ENCODE assay signal across 21 mouse cellular contexts in genomic region chr1:79713081-79713480, GRCm38 (mm10). TPM values are rescaled to one million over a fixed set of nuclear protein-coding genes. Genes with fewer than 3 reads are reported as not detected.
DNase-seq lines count a peak whose midpoint lies in the region; ATAC-seq and TF ChIP-seq lines count a peak whose summit lies in the region.
"Had no signal": no experiment of that assay in that cellular context is flagged by ENCODE, and none has a peak within 500 bp of the region (broad histone marks: within the 10 kb centered on the region; RNA-seq: fewer than 3 reads in every experiment).

No protein-coding gene starts in this region.

- ATAC-seq in heart, embryonic 12.5 days (ENCODE audit: insufficient number of reproducible peaks, low FRiP score): no peak
- ATAC-seq in kidney, embryonic 15.5 days (replicated peaks; ENCODE audit: low FRiP score): no peak
- no peak for ATAC-seq in midbrain, embryonic 11.5 days (ENCODE audit: low FRiP score)
- no peak for ATAC-seq in midbrain, embryonic 15.5 days (replicated peaks)
- ATAC-seq: forebrain, embryonic 14.5 days had no signal

- H3K27me3 ChIP-seq in heart, embryonic 12.5 days (replicated peaks): no peaks in the 10 kb centered on the region
- H3K27me3 ChIP-seq in kidney, adult 2 months (replicated peaks; ENCODE audit: control insufficient read depth, insufficient read depth, low read length): no peaks in the 10 kb centered on the region
- H3K27me3 ChIP-seq in kidney, embryonic 15.5 days: no peaks in the 10 kb centered on the region
- H3K27me3 ChIP-seq in midbrain, embryonic 11.5 days (ENCODE audit: control insufficient read depth, insufficient read depth, low read length): no peaks in the 10 kb centered on the region
- H3K27me3 ChIP-seq in midbrain, embryonic 15.5 days (replicated peaks): no peaks in the 10 kb centered on the region
- H3K27me3 ChIP-seq: embryonic facial prominence, embryonic 15.5 days; heart, embryonic 15.5 days had no signal

- WGBS in heart, embryonic 12.5 days: 79% methylated on average over 5 of the region's 5 CpGs
- 68% methylated on average over 5 of the region's 5 CpGs for WGBS in kidney, adult 2 months
- 85% methylated on average over 5 of the region's 5 CpGs for WGBS in kidney, embryonic 15.5 days
- WGBS in midbrain, embryonic 11.5 days: 80% methylated on average over 5 of the region's 5 CpGs
- WGBS in midbrain, embryonic 15.5 days: 91% methylated on average over 5 of the region's 5 CpGs

- TF ChIP-seq POLR2A in kidney, adult 2 months (IDR thresholded peaks at IDR 0.05; ENCODE audit: low read depth, low read length): no peak

- H3K9ac ChIP-seq in heart, embryonic 12.5 days: no peak overlapping the region
- no peak overlapping the region for H3K9ac ChIP-seq in kidney, embryonic 15.5 days
- no peak overlapping the region for H3K9ac ChIP-seq in midbrain, embryonic 11.5 days (ENCODE audit: low read length)
- no peak overlapping the region for H3K9ac ChIP-seq in midbrain, embryonic 15.5 days
- H3K9ac ChIP-seq: embryonic facial prominence, embryonic 15.5 days; heart, embryonic 15.5 days; hindbrain, embryonic 14.5 days had no signal

- H3K4me1 ChIP-seq in heart, embryonic 12.5 days (replicated peaks): peaks cover 8% of the 10 kb centered on the region; the same call in 1 of the 2 replicates
- peaks cover 20% of the 10 kb centered on the region for H3K4me1 ChIP-seq in kidney, adult 2 months (ENCODE audit: control insufficient read depth, insufficient read depth, low read length)
- H3K4me1 ChIP-seq in kidney, embryonic 15.5 days: peaks cover 3% of the 10 kb centered on the region; the same call in 1 of the 2 replicates
- H3K4me1 ChIP-seq in midbrain, embryonic 11.5 days (ENCODE audit: control insufficient read depth, insufficient read depth, low read length): no peaks in the 10 kb centered on the region
- peaks cover 8% of the 10 kb centered on the region for H3K4me1 ChIP-seq in midbrain, embryonic 15.5 days
- H3K4me1 ChIP-seq: forebrain, embryonic 10.5 days had no signal

- H3K4me3 ChIP-seq in heart, embryonic 12.5 days: no peak overlapping the region
- no peak overlapping the region for H3K4me3 ChIP-seq in kidney, adult 2 months (ENCODE audit: insufficient read depth, low read depth, low read length)
- no peak overlapping the region for H3K4me3 ChIP-seq in kidney, embryonic 15.5 days (replicated peaks)
- no peak overlapping the region for H3K4me3 ChIP-seq in midbrain, embryonic 11.5 days (ENCODE audit: low read depth, low read length)
- H3K4me3 ChIP-seq in midbrain, embryonic 15.5 days: no peak overlapping the region
- H3K4me3 ChIP-seq: embryonic facial prominence, embryonic 15.5 days; erythroblast, embryonic 14.5 days; forebrain, embryonic 10.5 days; gastrocnemius, adult 2 months; heart, embryonic 15.5 days; hindbrain, embryonic 10.5 days had no signal

- no peak overlapping the region for H3K27ac ChIP-seq in heart, embryonic 12.5 days (ENCODE audit: poor library complexity, severe bottlenecking)
- H3K27ac ChIP-seq in kidney, adult 2 months (ENCODE audit: insufficient read depth, low read depth, low read length): peak overlapping the region; percentile 58
- no peak overlapping the region for H3K27ac ChIP-seq in kidney, embryonic 15.5 days
- H3K27ac ChIP-seq in midbrain, embryonic 11.5 days (ENCODE audit: low read depth, low read length): no peak overlapping the region
- no peak overlapping the region for H3K27ac ChIP-seq in midbrain, embryonic 15.5 days
- H3K27ac ChIP-seq: embryonic facial prominence, embryonic 15.5 days; forebrain, embryonic 10.5 days; gastrocnemius, adult 2 months; heart, embryonic 15.5 days; hindbrain, embryonic 10.5 days; hindbrain, embryonic 14.5 days had no signal

- no peaks in the 10 kb centered on the region for H3K9me3 ChIP-seq in heart, embryonic 12.5 days (replicated peaks)
- H3K9me3 ChIP-seq in kidney, embryonic 15.5 days (replicated peaks): no peaks in the 10 kb centered on the region
- no peaks in the 10 kb centered on the region for H3K9me3 ChIP-seq in midbrain, embryonic 11.5 days (ENCODE audit: control insufficient read depth, low read length)
- no peaks in the 10 kb centered on the region for H3K9me3 ChIP-seq in midbrain, embryonic 15.5 days
- H3K9me3 ChIP-seq: embryonic facial prominence, embryonic 15.5 days; forebrain, embryonic 10.5 days; heart, embryonic 15.5 days; hindbrain, embryonic 10.5 days had no signal

- no peak overlapping the region for H3K4me2 ChIP-seq in heart, embryonic 12.5 days
- H3K4me2 ChIP-seq in kidney, embryonic 15.5 days: no peak overlapping the region
- no peak overlapping the region for H3K4me2 ChIP-seq in midbrain, embryonic 11.5 days
- no peak overlapping the region for H3K4me2 ChIP-seq in midbrain, embryonic 15.5 days
- H3K4me2 ChIP-seq: embryonic facial prominence, embryonic 15.5 days; heart, embryonic 15.5 days; hindbrain, embryonic 14.5 days had no signal

- no peak for TF ChIP-seq CTCF in kidney, adult 2 months (conservative IDR thresholded peaks at IDR 0.05; ENCODE audit: insufficient read depth, insufficient read length, low read depth, low read length)

- DNase-seq in heart, adult 11 months: peak; percentile 76
- DNase-seq in kidney, adult 2 months: peak; percentile 83
- peak; percentile 39 for DNase-seq in midbrain, embryonic 11.5 days (ENCODE audit: low spot score, missing footprints)
- DNase-seq in thymus, adult 18-20 months: no peak
- DNase-seq: adrenal gland, adult 2 months; adrenal gland, postnatal 25 days; cerebellum, postnatal 10 days; embryo, embryonic 11 days; gastrocnemius, adult 2 months; gastrocnemius, postnatal 25 days; heart, postnatal 14 days had no signal

- peaks cover 42% of the 10 kb centered on the region for H3K36me3 ChIP-seq in heart, embryonic 12.5 days
- H3K36me3 ChIP-seq in kidney, adult 2 months (ENCODE audit: control insufficient read depth, insufficient read depth, low read length): peaks cover 2% of the 10 kb centered on the region; the same call in 1 of the 2 replicates
- H3K36me3 ChIP-seq in kidney, embryonic 15.5 days: peaks cover 36% of the 10 kb centered on the region
- H3K36me3 ChIP-seq in midbrain, embryonic 11.5 days (ENCODE audit: control insufficient read depth, insufficient read depth, low read length): no peaks in the 10 kb centered on the region
- no peaks in the 10 kb centered on the region; the same call in 1 of the 2 replicates for H3K36me3 ChIP-seq in midbrain, embryonic 15.5 days (replicated peaks)

RNA-seq across cellular contexts. Expression of gene Ap1s3, which starts 41.3 kb away (rescaled TPM):
- 0.17 and 0.20 TPM in 2 replicates for polyA plus RNA-seq in heart, embryonic 12.5 days (2016; fragmentation: Nextera tagmentation; extraction: Ambion mirVana)
- polyA plus RNA-seq in kidney, adult 2 months (2012; rRNA removed): 30.3 and 43.7 TPM in 2 replicates
- 1.1 and 1.3 TPM in 2 replicates for polyA plus RNA-seq in kidney, embryonic 15.5 days (2015; fragmentation: Nextera tagmentation; extraction: Ambion mirVana)
- polyA plus RNA-seq in midbrain, embryonic 11.5 days (2014; fragmentation: Nextera tagmentation; extraction: Ambion mirVana): 0.04 and 0.06 TPM in 2 replicates
- polyA plus RNA-seq in midbrain, embryonic 15.5 days (2015; fragmentation: Nextera tagmentation; extraction: Ambion mirVana): 0.15 and 0.37 TPM in 2 replicates

Comparison
In these comparisons a context has a peak if more than half of its experiments do, and no peak if none do; other contexts are left out.
1. RNA of gene Ap1s3, which starts 41.3 kb away (polyA plus RNA-seq): 30.3 to 43.7 TPM in kidney, adult 2 months; 1.1 to 1.3 TPM in kidney, embryonic 15.5 days, 0.17 to 0.20 TPM in heart, embryonic 12.5 days, 0.15 to 0.37 TPM in midbrain, embryonic 15.5 days and 0.04 to 0.06 TPM in midbrain, embryonic 11.5 days; every median in the first group is over 10 times any median in the second.
2. DNase-seq: peak in heart, adult 11 months (single experiment), kidney, adult 2 months (single experiment) and midbrain, embryonic 11.5 days (single experiment); none in thymus, adult 18-20 months (0 of 2).